Mouse (Mus musculus) mouse embryonic stem cell (cell line): ENCODE results near the gene Gast.
"Not testable (repeated sequence)": the region's sequence is repeated elsewhere in the genome, so short reads cannot be mapped to it uniquely, and the experiment has no call there.

Source experiments
- in situ Hi-C, 2 experiments: fragments of 300-500 bp; cut with MboI; formaldehyde crosslinking; loops; 1 replicate in 1 of 2; 3 replicates in 1 of 2; pipeline ENCODE4 v1.14.3; 2019 to 2020; ENCODE audit warnings: low sequenced_read_pairs in 2 of 2, low pct_unique_long_range_greater_than_20kb in 1 of 2, mixed read lengths in 1 of 2; ENCODE audit not compliant: unreplicated experiment in 1 of 2

Gene Gast

GRCm38 (mm10) chr11:100318529-100319451 lies 15.4 kb upstream of the Gast start:
- in situ Hi-C loops, result no loop called here

- in situ Hi-C loops, result no loop called here
Observed at GRCm38 (mm10) chr11:100319492-100320171, 14.6 kb upstream of the Gast start, which contains the start of gene Eif1. Gene Eif1, plus strand, starts transcription at chr11:100319885.

GRCm38 (mm10) chr11:100320172-100320630 lies 14.0 kb upstream of the Gast start:
- in situ Hi-C loops, result no loop called here

- in situ Hi-C loops, result not testable (repeated sequence)
Observed at GRCm38 (mm10) chr11:100320701-100321410, 13.4 kb upstream of the Gast start.

- in situ Hi-C loops, result not testable (repeated sequence)
Observed at GRCm38 (mm10) chr11:100321479-100322305, 12.5 kb upstream of the Gast start.

- in situ Hi-C loops, result no loop called here
Observed at GRCm38 (mm10) chr11:100322591-100323258, 11.5 kb upstream of the Gast start.

- in situ Hi-C loops, result no loop called here
Observed at GRCm38 (mm10) chr11:100323578-100323977, 10.6 kb upstream of the Gast start.

- in situ Hi-C loops, result no loop called here
Observed at GRCm38 (mm10) chr11:100325062-100325629, 9.1 kb upstream of the Gast start.

GRCm38 (mm10) chr11:100327316-100327715 lies 6.9 kb upstream of the Gast start:
- in situ Hi-C loops, result no loop called here

GRCm38 (mm10) chr11:100327761-100328160 lies 6.4 kb upstream of the Gast start:
- in situ Hi-C loops, result no loop called here

GRCm38 (mm10) chr11:100330235-100330634 lies 4.0 kb upstream of the Gast start:
- in situ Hi-C loops, result no loop called here

GRCm38 (mm10) chr11:100330816-100331375 lies 3.3 kb upstream of the Gast start:
- in situ Hi-C loops, result not testable (repeated sequence)

- in situ Hi-C loops, result no loop called here
Observed at GRCm38 (mm10) chr11:100332766-100333515, 1.3 kb upstream of the Gast start.

- in situ Hi-C loops, result no loop called here
Observed at GRCm38 (mm10) chr11:100335731-100336130, 1.5 kb downstream of the Gast start.

GRCm38 (mm10) chr11:100344269-100344668 lies 10.1 kb downstream of the Gast start:
- in situ Hi-C loops, result no loop called here

GRCm38 (mm10) chr11:100352076-100352857 lies 18.1 kb downstream of the Gast start:
- in situ Hi-C loops, result no loop called here
